Mouse (Mus musculus): ENCODE measurements around the gene Gm45717. TPM values are rescaled to one million over a fixed set of nuclear protein-coding genes. Genes with fewer than 3 reads are reported as not detected.

Gene Gm45717
- polyA plus RNA-seq, 1 experiment: not detected

GRCm38 (mm10) chr7:140949255-140949654 lies 6.5 kb downstream of the Gm45717 start:
- TF ChIP-seq POLR2A (IDR thresholded peaks at IDR 0.05; ENCODE audit: low read depth, low read length): no peak
- TF ChIP-seq CTCF (conservative IDR thresholded peaks at IDR 0.05; ENCODE audit: insufficient read depth, insufficient read length, low read depth, low read length): no peak
- Histone ChIP-seq H3K27ac (ENCODE audit: insufficient read depth, low read depth, low read length) (no peak overlapping the region), H3K27me3 (replicated peaks; ENCODE audit: control insufficient read depth, insufficient read depth, low read length) (no peaks in the 10 kb centered on the region), H3K4me1 (ENCODE audit: control insufficient read depth, insufficient read depth, low read length) (no peaks in the 10 kb centered on the region), H3K36me3 (ENCODE audit: control insufficient read depth, insufficient read depth, low read length) (no peaks in the 10 kb centered on the region), H3K4me3 (ENCODE audit: insufficient read depth, low read depth, low read length) (no peak overlapping the region)
- DNase-seq: no peak
- 92% methylated on average over 6 of the region's 6 CpGs for WGBS

DNA sequence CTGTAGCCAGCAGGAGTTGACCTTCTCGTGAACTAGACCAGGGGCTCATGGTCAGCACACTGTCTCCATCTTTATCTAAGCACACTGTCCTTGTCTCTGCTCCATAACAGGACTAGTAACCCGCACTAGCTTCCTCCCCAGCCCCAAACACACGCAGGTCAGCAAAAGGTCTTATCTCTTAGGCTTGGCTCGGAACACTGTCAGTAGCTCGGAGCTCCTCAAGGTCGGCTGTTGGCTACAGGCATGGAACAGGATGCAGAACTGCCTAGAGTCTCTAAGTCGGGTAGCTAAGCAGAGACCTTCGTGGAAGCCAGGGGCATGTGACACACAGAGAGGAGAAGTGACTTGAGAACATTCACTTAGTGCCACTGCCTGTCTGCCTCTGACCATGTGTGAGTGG lies 7.6 kb downstream of the Gm45717 start:
- WGBS: 62% methylated on average over 8 of the region's 8 CpGs

DNA sequence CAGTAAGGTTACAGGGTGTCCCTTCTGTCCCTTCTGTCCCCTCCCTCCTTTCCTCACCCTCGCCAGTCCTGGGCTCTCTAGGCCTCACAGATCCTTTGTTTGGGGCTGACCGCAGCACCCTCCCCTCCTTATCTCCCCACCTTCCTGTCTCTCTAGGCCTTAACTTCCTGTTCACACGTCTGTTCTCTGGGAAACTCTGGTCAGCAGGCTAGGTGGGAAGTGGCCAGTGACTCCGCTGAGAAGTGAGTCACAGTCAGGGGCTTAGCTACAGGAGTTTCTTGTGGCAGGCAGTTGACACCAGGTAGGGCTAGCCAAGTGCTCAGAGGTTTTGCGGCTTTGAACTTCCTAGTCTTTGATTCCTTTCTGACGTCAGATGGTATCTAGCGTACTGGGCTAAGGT lies 8.8 kb downstream of the Gm45717 start:
- Histone ChIP-seq H3K4me3 (ENCODE audit: insufficient read depth, low read depth, low read length) (no peak overlapping the region), H3K27me3 (replicated peaks; ENCODE audit: control insufficient read depth, insufficient read depth, low read length) (no peaks in the 10 kb centered on the region), H3K27ac (ENCODE audit: insufficient read depth, low read depth, low read length) (peak overlapping the region; percentile 4), H3K4me1 (ENCODE audit: control insufficient read depth, insufficient read depth, low read length) (no peaks in the 10 kb centered on the region; the same call in 1 of the 2 replicates), H3K36me3 (ENCODE audit: control insufficient read depth, insufficient read depth, low read length) (no peaks in the 10 kb centered on the region)
- TF ChIP-seq POLR2A (IDR thresholded peaks at IDR 0.05; ENCODE audit: low read depth, low read length) (no peak), CTCF (conservative IDR thresholded peaks at IDR 0.05; ENCODE audit: insufficient read depth, insufficient read length, low read depth, low read length) (no peak)
- DNase-seq: no peak
- WGBS: 68% methylated on average over 7 of the region's 7 CpGs

More for the DNA sequence above, 7.6 kb downstream of the Gm45717 start:
- TF ChIP-seq CTCF (conservative IDR thresholded peaks at IDR 0.05; ENCODE audit: insufficient read depth, insufficient read length, low read depth, low read length) (no peak), POLR2A (IDR thresholded peaks at IDR 0.05; ENCODE audit: low read depth, low read length) (no peak)
- Histone ChIP-seq H3K4me3 (ENCODE audit: insufficient read depth, low read depth, low read length) (no peak overlapping the region), H3K36me3 (ENCODE audit: control insufficient read depth, insufficient read depth, low read length) (no peaks in the 10 kb centered on the region), H3K4me1 (ENCODE audit: control insufficient read depth, insufficient read depth, low read length) (no peaks in the 10 kb centered on the region), H3K27ac (ENCODE audit: insufficient read depth, low read depth, low read length) (no peak overlapping the region), H3K27me3 (replicated peaks; ENCODE audit: control insufficient read depth, insufficient read depth, low read length) (no peaks in the 10 kb centered on the region)
- peak; percentile 46 for DNase-seq

GRCm38 (mm10) chr7:140946311-140946710 lies 9.4 kb downstream of the Gm45717 start:
- Histone ChIP-seq H3K4me1 (ENCODE audit: control insufficient read depth, insufficient read depth, low read length) (no peaks in the 10 kb centered on the region; the same call in 1 of the 2 replicates), H3K36me3 (ENCODE audit: control insufficient read depth, insufficient read depth, low read length) (no peaks in the 10 kb centered on the region), H3K27me3 (replicated peaks; ENCODE audit: control insufficient read depth, insufficient read depth, low read length) (no peaks in the 10 kb centered on the region), H3K4me3 (ENCODE audit: insufficient read depth, low read depth, low read length) (no peak overlapping the region), H3K27ac (ENCODE audit: insufficient read depth, low read depth, low read length) (no peak overlapping the region; the same call in 1 of the 2 replicates)
- no peak for DNase-seq
- 90% methylated on average over 10 of the region's 10 CpGs for WGBS
- TF ChIP-seq POLR2A (IDR thresholded peaks at IDR 0.05; ENCODE audit: low read depth, low read length): no peak
- no peak for TF ChIP-seq CTCF (conservative IDR thresholded peaks at IDR 0.05; ENCODE audit: insufficient read depth, insufficient read length, low read depth, low read length)

DNA sequence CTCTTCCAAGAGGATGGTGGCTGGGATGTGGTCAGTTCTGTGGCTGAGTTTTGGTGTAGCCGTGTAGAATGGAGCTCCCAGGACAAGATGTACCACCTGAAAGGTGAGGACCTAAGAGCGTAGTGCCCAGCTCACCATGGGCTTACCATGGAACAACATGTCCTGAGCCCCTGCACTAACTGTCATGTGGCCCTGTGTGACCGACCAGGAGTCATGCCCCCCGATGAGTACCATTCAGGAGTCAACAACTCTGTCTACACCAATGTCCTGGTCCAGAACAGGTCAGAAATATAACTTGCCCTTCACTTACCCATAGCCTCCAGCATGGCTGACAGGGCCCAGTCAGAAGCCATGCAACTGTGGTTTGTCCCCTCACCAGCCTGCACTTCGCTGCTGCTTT lies 10.5 kb downstream of the Gm45717 start:
- Histone ChIP-seq H3K27ac (ENCODE audit: insufficient read depth, low read depth, low read length) (no peak overlapping the region), H3K27me3 (replicated peaks; ENCODE audit: control insufficient read depth, insufficient read depth, low read length) (no peaks in the 10 kb centered on the region), H3K36me3 (ENCODE audit: control insufficient read depth, insufficient read depth, low read length) (no peaks in the 10 kb centered on the region), H3K4me3 (ENCODE audit: insufficient read depth, low read depth, low read length) (no peak overlapping the region), H3K4me1 (ENCODE audit: control insufficient read depth, insufficient read depth, low read length) (no peaks in the 10 kb centered on the region; the same call in 1 of the 2 replicates)
- no peak for DNase-seq
- TF ChIP-seq CTCF (conservative IDR thresholded peaks at IDR 0.05; ENCODE audit: insufficient read depth, insufficient read length, low read depth, low read length) (no peak), POLR2A (IDR thresholded peaks at IDR 0.05; ENCODE audit: low read depth, low read length) (no peak)
- WGBS: 97% methylated on average over 5 of the region's 5 CpGs

GRCm38 (mm10) chr7:140944236-140944635 lies 11.5 kb downstream of the Gm45717 start:
- no peak overlapping the region for H3K4me3 ChIP-seq (ENCODE audit: insufficient read depth, low read depth, low read length)
- no peak for TF ChIP-seq CTCF (conservative IDR thresholded peaks at IDR 0.05; ENCODE audit: insufficient read depth, insufficient read length, low read depth, low read length)
- no peak for TF ChIP-seq POLR2A (IDR thresholded peaks at IDR 0.05; ENCODE audit: low read depth, low read length)
- no peak for DNase-seq
- H3K27ac ChIP-seq (ENCODE audit: insufficient read depth, low read depth, low read length): no peak overlapping the region
- no peaks in the 10 kb centered on the region for H3K36me3 ChIP-seq (ENCODE audit: control insufficient read depth, insufficient read depth, low read length)
- no peaks in the 10 kb centered on the region; the same call in 1 of the 2 replicates for H3K4me1 ChIP-seq (ENCODE audit: control insufficient read depth, insufficient read depth, low read length)
- 94% methylated on average over 7 of the region's 7 CpGs for WGBS
- no peaks in the 10 kb centered on the region for H3K27me3 ChIP-seq (replicated peaks; ENCODE audit: control insufficient read depth, insufficient read depth, low read length)

- 60% methylated on average over 4 of the region's 4 CpGs for WGBS
- Histone ChIP-seq H3K27me3 (replicated peaks; ENCODE audit: control insufficient read depth, insufficient read depth, low read length) (no peaks in the 10 kb centered on the region), H3K4me3 (ENCODE audit: insufficient read depth, low read depth, low read length) (no peak overlapping the region), H3K27ac (ENCODE audit: insufficient read depth, low read depth, low read length) (no peak overlapping the region), H3K36me3 (ENCODE audit: control insufficient read depth, insufficient read depth, low read length) (no peaks in the 10 kb centered on the region), H3K4me1 (ENCODE audit: control insufficient read depth, insufficient read depth, low read length) (no peaks in the 10 kb centered on the region; the same call in 1 of the 2 replicates)
- DNase-seq: no peak
- TF ChIP-seq CTCF (conservative IDR thresholded peaks at IDR 0.05; ENCODE audit: insufficient read depth, insufficient read length, low read depth, low read length): no peak
- TF ChIP-seq POLR2A (IDR thresholded peaks at IDR 0.05; ENCODE audit: low read depth, low read length): no peak
Measured at GRCm38 (mm10) chr7:140943356-140943755, 12.4 kb downstream of the Gm45717 start.
